Mouse (Mus musculus) midbrain, embryonic 11.5 days (tissue): ENCODE data around the gene Ulk4. TPM values are rescaled to one million over a fixed set of nuclear protein-coding genes. Genes with fewer than 3 reads are reported as not detected.

ENCODE experiments used
- ATAC-seq: fragments of 200-750 bp; cut with Nextera tagmentation; 2 replicates; pipeline ENCODE4 v1.8.0; 2017; ENCODE audit warnings: moderate TSS enrichment, moderate library complexity; ENCODE audit not compliant: low FRiP score
- DNase-seq: peaks from one replicate; pipeline ENCODE4 v3.0.0; 2015; ENCODE audit warnings: low spot score; ENCODE audit errors: missing footprints
- H3K27ac ChIP-seq: fragments of 300-500 bp; sonication (generic); 2 replicates; pipeline ENCODE4 v1.5.1; 2014; ENCODE audit warnings: low read depth, low read length
- H3K27me3 ChIP-seq: fragments of 300-500 bp; sonication (generic); 2 replicates; pipeline ENCODE4 v1.6.1; 2014; ENCODE audit warnings: mild to moderate bottlenecking, low read length, moderate library complexity, mixed read lengths; ENCODE audit not compliant: control insufficient read depth, insufficient read depth
- H3K36me3 ChIP-seq: fragments of 300-500 bp; sonication (generic); 2 replicates; pipeline ENCODE4 v1.6.1; 2014; ENCODE audit warnings: mild to moderate bottlenecking, low read length, moderate library complexity, mixed read lengths; ENCODE audit not compliant: control insufficient read depth, insufficient read depth
- H3K4me1 ChIP-seq: fragments of 300-500 bp; sonication (generic); 2 replicates; pipeline ENCODE4 v1.6.1; 2014; ENCODE audit warnings: low read length; ENCODE audit not compliant: control insufficient read depth, insufficient read depth
- H3K4me2 ChIP-seq: fragments of 300-500 bp; sonication (generic); 2 replicates; pipeline ENCODE4 v1.6.1; 2014; ENCODE audit warnings: mild to moderate bottlenecking, moderate library complexity
- H3K4me3 ChIP-seq: fragments of 300-500 bp; sonication (generic); 2 replicates; pipeline ENCODE4 v1.5.1; 2014; ENCODE audit warnings: low read depth, low read length
- H3K9ac ChIP-seq: fragments of 300-500 bp; sonication (generic); 2 replicates; pipeline ENCODE4 v1.6.1; 2014; ENCODE audit warnings: low read length
- H3K9me3 ChIP-seq: fragments of 300-500 bp; sonication (generic); 2 replicates; pipeline ENCODE4 v1.6.1; 2016; ENCODE audit warnings: low read length; ENCODE audit not compliant: control insufficient read depth
- WGBS: fragments of 180-500 bp; shearing (Covaris S2); extraction: QIAGEN DNeasy Blood & Tissue Kit; methylation state at CpG from one replicate; pipeline ENCODE4 v1.1.7; 2014; 5-methylcytosine and 5-hydroxymethylcytosine counted together
- polyA plus RNA-seq: library from polyadenylated mRNA; unstranded; fragments of >200 nt; fragmentation: Nextera tagmentation; extraction: Ambion mirVana; gene quantifications from 2 replicates; pipeline ENCODE4 v1.2.1, GENCODE M21; 2014

Gene Ulk4
- polyA plus RNA-seq, 1 experiment from 2014 or later = 210 TPM

- H3K27me3 ChIP-seq = no peaks in the 10 kb centered on the region
- peak overlapping the region; percentile 89 for H3K27ac ChIP-seq
- H3K4me1 ChIP-seq = peaks cover 39% of the 10 kb centered on the region
- ATAC-seq = peak; percentile 87
- 7% methylated on average over 58 of the region's 78 CpGs for WGBS
- DNase-seq = peak; percentile 100
- peak overlapping the region; percentile 85 for H3K9ac ChIP-seq
- H3K4me2 ChIP-seq = peak overlapping the region; percentile 91; the same call in 1 of the 2 replicates
- no peaks in the 10 kb centered on the region for H3K9me3 ChIP-seq
- 0 out of 2 replicates have a peak, but pooled peaks cover 3% of the 10 kb centered on the region for H3K36me3 ChIP-seq
- peak overlapping the region; percentile 95 for H3K4me3 ChIP-seq
These were observed 344.0 kb downstream of the Ulk4 start for GRCm38 (mm10) chr9:120932797-120933586.

- ATAC-seq (no peak), DNase-seq (peak; percentile 86)
- no peak overlapping the region for H3K27ac ChIP-seq
- WGBS = 33% methylated on average over 6 of the region's 6 CpGs
- H3K9me3 ChIP-seq = no peaks in the 10 kb centered on the region
- no peaks in the 10 kb centered on the region for H3K27me3 ChIP-seq
- no peak overlapping the region for H3K4me3 ChIP-seq
- no peak overlapping the region for H3K4me2 ChIP-seq
- no peak overlapping the region for H3K9ac ChIP-seq
- H3K4me1 ChIP-seq = peaks cover 34% of the 10 kb centered on the region
- no peaks in the 10 kb centered on the region for H3K36me3 ChIP-seq
These were observed 344.6 kb downstream of the Ulk4 start for GRCm38 (mm10) chr9:120932371-120932770.

- ATAC-seq (no peak), DNase-seq (no peak)
- Histone ChIP-seq H3K36me3 (no peaks in the 10 kb centered on the region), H3K27me3 (no peaks in the 10 kb centered on the region), H3K4me2 (no peak overlapping the region), H3K9me3 (no peaks in the 10 kb centered on the region), H3K4me1 (peaks cover 21% of the 10 kb centered on the region), H3K9ac (no peak overlapping the region), H3K27ac (no peak overlapping the region), H3K4me3 (no peak overlapping the region)
- 73% methylated on average over 8 of the region's 8 CpGs for WGBS
These were observed 346.2 kb downstream of the Ulk4 start for GRCm38 (mm10) chr9:120930811-120931210.

GRCm38 (mm10) chr9:120930021-120930420 is 347.0 kb downstream of the Ulk4 start:
- DNase-seq = peak; percentile 87
- H3K27ac ChIP-seq = peak overlapping the region; percentile 49
- H3K4me1 ChIP-seq = peaks cover 13% of the 10 kb centered on the region
- no peak overlapping the region for H3K9ac ChIP-seq
- no peak overlapping the region for H3K4me3 ChIP-seq
- H3K27me3 ChIP-seq = no peaks in the 10 kb centered on the region
- 76% methylated on average over 12 of the region's 12 CpGs for WGBS
- no peak for ATAC-seq
- 0 out of 2 replicates have a peak overlapping the region, but pooled peaks have one; percentile 16 for H3K4me2 ChIP-seq
- H3K9me3 ChIP-seq = no peaks in the 10 kb centered on the region
- no peaks in the 10 kb centered on the region for H3K36me3 ChIP-seq

GRCm38 (mm10) chr9:120929081-120929480 is 347.9 kb downstream of the Ulk4 start, which contains the start of gene Ctnnb1:
Gene Ctnnb1 (plus strand): TSS chr9:120929216.
- 48% methylated on average over 11 of the region's 11 CpGs for WGBS
- Histone ChIP-seq H3K36me3 (no peaks in the 10 kb centered on the region), H3K27ac (peak within 1 kb of the TSS; percentile 49), H3K9ac (no peak within 1 kb of the TSS; the same call in 1 of the 2 replicates), H3K9me3 (no peaks in the 10 kb centered on the region), H3K27me3 (no peaks in the 10 kb centered on the region), H3K4me2 (peak within 1 kb of the TSS; percentile 16; the same call in 1 of the 2 replicates), H3K4me1 (peaks cover 12% of the 10 kb centered on the region), H3K4me3 (no peak within 1 kb of the TSS)
- DNase-seq (no peak), ATAC-seq (peak; percentile 16; the same call in 1 of the 2 replicates)

- ATAC-seq (no peak), DNase-seq (no peak)
- Histone ChIP-seq H3K4me3 (no peak overlapping the region), H3K36me3 (no peaks in the 10 kb centered on the region), H3K4me2 (no peak overlapping the region; the same call in 1 of the 2 replicates), H3K4me1 (peaks cover 8% of the 10 kb centered on the region; the same call in 1 of the 2 replicates), H3K9me3 (no peaks in the 10 kb centered on the region), H3K27me3 (no peaks in the 10 kb centered on the region), H3K27ac (no peak overlapping the region), H3K9ac (no peak overlapping the region)
- 24% methylated on average over 9 of the region's 9 CpGs for WGBS
These were observed 349.9 kb downstream of the Ulk4 start for GRCm38 (mm10) chr9:120926939-120927606.

GRCm38 (mm10) chr9:120926126-120926525 is 350.9 kb downstream of the Ulk4 start:
- Histone ChIP-seq H3K4me3 (no peak overlapping the region), H3K27me3 (no peaks in the 10 kb centered on the region), H3K4me2 (no peak overlapping the region), H3K36me3 (no peaks in the 10 kb centered on the region), H3K9ac (no peak overlapping the region), H3K4me1 (peaks cover 8% of the 10 kb centered on the region; the same call in 1 of the 2 replicates), H3K27ac (no peak overlapping the region), H3K9me3 (no peaks in the 10 kb centered on the region)
- no peak for ATAC-seq
- no peak for DNase-seq
- WGBS = 60% methylated on average over 1 of the region's 1 CpGs

GRCm38 (mm10) chr9:120919130-120919529 is 357.9 kb downstream of the Ulk4 start:
- H3K4me2 ChIP-seq = no peak overlapping the region
- WGBS = 81% methylated on average over 5 of the region's 5 CpGs
- H3K9me3 ChIP-seq = no peaks in the 10 kb centered on the region
- H3K36me3 ChIP-seq = no peaks in the 10 kb centered on the region
- ATAC-seq (no peak), DNase-seq (no peak)
- no peak overlapping the region for H3K4me3 ChIP-seq
- H3K27me3 ChIP-seq = no peaks in the 10 kb centered on the region
- H3K27ac ChIP-seq = no peak overlapping the region
- no peaks in the 10 kb centered on the region for H3K4me1 ChIP-seq
- no peak overlapping the region for H3K9ac ChIP-seq

- 60% methylated on average over 6 of the region's 6 CpGs for WGBS
- no peak for ATAC-seq
- H3K27me3 ChIP-seq = no peaks in the 10 kb centered on the region
- no peaks in the 10 kb centered on the region for H3K36me3 ChIP-seq
- H3K4me3 ChIP-seq = no peak overlapping the region
- H3K9ac ChIP-seq = no peak overlapping the region
- no peak overlapping the region for H3K27ac ChIP-seq
- H3K9me3 ChIP-seq = no peaks in the 10 kb centered on the region
- no peaks in the 10 kb centered on the region for H3K4me1 ChIP-seq
- no peak overlapping the region for H3K4me2 ChIP-seq
- DNase-seq = no peak
These were observed 358.4 kb downstream of the Ulk4 start for GRCm38 (mm10) chr9:120918642-120919041.
